In genomic region chr10:81178927-81179326, GRCm38 (mm10) we compare ENCODE assay signal across 13 mouse cellular contexts. TPM values are rescaled to one million over a fixed set of nuclear protein-coding genes. Genes with fewer than 3 reads are reported as not detected.
A peak's percentile ranks its signal among the peaks of the same experiment; 100 is the strongest.
DNase-seq lines count a peak whose midpoint lies in the region; ATAC-seq and TF ChIP-seq lines count a peak whose summit lies in the region.
"Had no signal": no experiment of that assay in that cellular context is flagged by ENCODE, and none has a peak within 500 bp of the region (broad histone marks: within the 10 kb centered on the region; RNA-seq: fewer than 3 reads in every experiment).

No protein-coding gene starts in this region.

- no peak for DNase-seq in forebrain, embryonic 10.5 days (ENCODE audit: extremely low spot score, low spot score)
- DNase-seq in kidney, adult 2 months = no peak
- DNase-seq in ES-E14 (ENCODE audit: low read depth, low spot score) = no peak
- DNase-seq in limb, embryonic 14.5 days (ENCODE audit: low spot score) = no peak
- no peak for DNase-seq in ovary, postnatal 36 days (ENCODE audit: low spot score)
- no peak for DNase-seq in right cerebral cortex, postnatal 10 days (ENCODE audit: low spot score in 2 of 2)
- DNase-seq: B cell, adult 2 months; gastrocnemius, postnatal 10 days; right cerebral cortex, adult 18-20 months had no signal

- H3K4me3 ChIP-seq in forebrain, embryonic 10.5 days = peak overlapping the region; percentile 98
- H3K4me3 ChIP-seq in forebrain, embryonic 15.5 days = no peak overlapping the region
- H3K4me3 ChIP-seq in kidney, embryonic 15.5 days (replicated peaks) = 0 out of 2 replicates have a peak overlapping the region, but pooled peaks have one; percentile 7
- H3K4me3 ChIP-seq in kidney, adult 2 months (ENCODE audit: insufficient read depth, low read depth, low read length) = no peak overlapping the region
- peak overlapping the region; percentile 93 to 97; a peak in 3 of 4 replicates for H3K4me3 ChIP-seq in ES-E14 (ENCODE audit: insufficient read depth in 1 of 2, low read depth in 1 of 2, low read length in 2 of 2, poor library complexity in 1 of 2, severe bottlenecking in 1 of 2)
- H3K4me3 ChIP-seq in limb, embryonic 14.5 days (replicated peaks; ENCODE audit: low read length) = no peak overlapping the region

- peaks cover 84% of the 10 kb centered on the region for H3K4me1 ChIP-seq in forebrain, embryonic 10.5 days
- peaks cover 62% of the 10 kb centered on the region for H3K4me1 ChIP-seq in forebrain, embryonic 15.5 days
- peaks cover 74% of the 10 kb centered on the region for H3K4me1 ChIP-seq in kidney, embryonic 15.5 days
- peaks cover 14% of the 10 kb centered on the region; the same call in 1 of the 2 replicates for H3K4me1 ChIP-seq in kidney, adult 2 months (ENCODE audit: control insufficient read depth, insufficient read depth, low read length)
- H3K4me1 ChIP-seq in ES-E14 (ENCODE audit: control insufficient read depth in 2 of 2, insufficient read depth in 2 of 2, low read length in 2 of 2, poor library complexity in 1 of 2) = peaks cover 0 to 13% of the 10 kb centered on the region in 2 experiments; a peak in 3 of 4 replicates
- peaks cover 30% of the 10 kb centered on the region for H3K4me1 ChIP-seq in limb, embryonic 14.5 days (ENCODE audit: control insufficient read depth, insufficient read depth, low read length)

- 94% methylated on average over 11 of the region's 11 CpGs for WGBS in forebrain, embryonic 10.5 days
- WGBS in forebrain, embryonic 15.5 days = 95% methylated on average over 11 of the region's 11 CpGs
- WGBS in kidney, embryonic 15.5 days = 89% methylated on average over 11 of the region's 11 CpGs
- 89% methylated on average over 11 of the region's 11 CpGs for WGBS in kidney, adult 2 months
- WGBS in limb, embryonic 14.5 days = 89% methylated on average over 11 of the region's 11 CpGs

- no peak for TF ChIP-seq POLR2A in kidney, adult 2 months (IDR thresholded peaks at IDR 0.05; ENCODE audit: low read depth, low read length)
- TF ChIP-seq POLR2A in limb, embryonic 14.5 days (IDR thresholded peaks at IDR 0.05; ENCODE audit: borderline replicate concordance, extremely low read depth, insufficient read depth, insufficient read length) = no peak

- no peak for ATAC-seq in forebrain, embryonic 15.5 days (replicated peaks)
- no peak for ATAC-seq in kidney, embryonic 15.5 days (replicated peaks; ENCODE audit: low FRiP score)
- ATAC-seq in limb, embryonic 14.5 days (ENCODE audit: low FRiP score, low read depth) = no peak

- peaks cover 58% of the 10 kb centered on the region for H3K36me3 ChIP-seq in forebrain, embryonic 10.5 days (replicated peaks)
- H3K36me3 ChIP-seq in forebrain, embryonic 15.5 days = peaks cover 51% of the 10 kb centered on the region
- peaks cover 56% of the 10 kb centered on the region for H3K36me3 ChIP-seq in kidney, embryonic 15.5 days
- H3K36me3 ChIP-seq in kidney, adult 2 months (ENCODE audit: control insufficient read depth, insufficient read depth, low read length) = peaks cover 16% of the 10 kb centered on the region
- H3K36me3 ChIP-seq in ES-E14 (ENCODE audit: control insufficient read depth, insufficient read depth, low read length, poor library complexity, severe bottlenecking) = peaks cover 54% of the 10 kb centered on the region
- peaks cover 56% of the 10 kb centered on the region for H3K36me3 ChIP-seq in limb, embryonic 14.5 days (ENCODE audit: control insufficient read depth, insufficient read depth, low read length)

- H3K4me2 ChIP-seq in forebrain, embryonic 15.5 days (replicated peaks) = no peak overlapping the region
- H3K4me2 ChIP-seq in kidney, embryonic 15.5 days = peak overlapping the region; percentile 83; the same call in 1 of the 2 replicates
- no peak overlapping the region for H3K4me2 ChIP-seq in limb, embryonic 14.5 days (replicated peaks; ENCODE audit: low read depth, low read length, severe bottlenecking)

- in situ Hi-C loops in ES-E14 (cut with MboI; ENCODE audit: low sequenced_read_pairs in 2 of 2, unreplicated experiment in 2 of 2) = no loop called here

- no peak for TF ChIP-seq CTCF in kidney, adult 2 months (conservative IDR thresholded peaks at IDR 0.05; ENCODE audit: insufficient read depth, insufficient read length, low read depth, low read length)

- H3K9me3 ChIP-seq in forebrain, embryonic 10.5 days = no peaks in the 10 kb centered on the region
- H3K9me3 ChIP-seq in forebrain, embryonic 15.5 days = no peaks in the 10 kb centered on the region
- H3K9me3 ChIP-seq in kidney, embryonic 15.5 days (replicated peaks) = no peaks in the 10 kb centered on the region
- H3K9me3 ChIP-seq in ES-E14 (ENCODE audit: control insufficient read depth, insufficient read depth, low read depth, low read length) = no peaks in the 10 kb centered on the region
- H3K9me3 ChIP-seq in limb, embryonic 14.5 days (ENCODE audit: control insufficient read depth, low read length) = no peaks in the 10 kb centered on the region

- no peak overlapping the region for H3K27ac ChIP-seq in forebrain, embryonic 10.5 days
- H3K27ac ChIP-seq in forebrain, embryonic 15.5 days (replicated peaks) = no peak overlapping the region
- H3K27ac ChIP-seq in kidney, embryonic 15.5 days = no peak overlapping the region
- no peak overlapping the region for H3K27ac ChIP-seq in kidney, adult 2 months (ENCODE audit: insufficient read depth, low read depth, low read length)
- H3K27ac ChIP-seq in ES-E14 (ENCODE audit: insufficient read depth, low read depth, low read length, poor library complexity, severe bottlenecking) = no peak overlapping the region
- no peak overlapping the region for H3K27ac ChIP-seq in limb, embryonic 14.5 days (replicated peaks; ENCODE audit: low read depth, low read length)
- H3K27ac ChIP-seq: layer of hippocampus, adult 2 months had no signal

- H3K27me3 ChIP-seq in forebrain, embryonic 10.5 days (ENCODE audit: poor library complexity, severe bottlenecking) = no peaks in the 10 kb centered on the region
- no peaks in the 10 kb centered on the region for H3K27me3 ChIP-seq in forebrain, embryonic 15.5 days
- no peaks in the 10 kb centered on the region for H3K27me3 ChIP-seq in kidney, embryonic 15.5 days
- H3K27me3 ChIP-seq in kidney, adult 2 months (replicated peaks; ENCODE audit: control insufficient read depth, insufficient read depth, low read length) = no peaks in the 10 kb centered on the region
- no peaks in the 10 kb centered on the region for H3K27me3 ChIP-seq in limb, embryonic 14.5 days (ENCODE audit: control insufficient read depth, insufficient read depth, low read length)

- H3K9ac ChIP-seq in forebrain, embryonic 15.5 days (replicated peaks) = no peak overlapping the region
- H3K9ac ChIP-seq in kidney, embryonic 15.5 days = peak overlapping the region; percentile 7; the same call in 1 of the 2 replicates
- H3K9ac ChIP-seq in ES-E14 (ENCODE audit: insufficient read depth, low read depth, low read length, poor library complexity, severe bottlenecking) = peak overlapping the region; percentile 99
- H3K9ac ChIP-seq in limb, embryonic 14.5 days (ENCODE audit: low read depth, low read length, severe bottlenecking) = 0 out of 2 replicates have a peak overlapping the region, but pooled peaks have one; percentile 5

RNA-seq across cellular contexts. Expression of gene Eef2, which starts 2.5 kb away (rescaled TPM):
- 596 and 599 TPM in 2 replicates for polyA plus RNA-seq in forebrain, embryonic 10.5 days (2016; fragmentation: Nextera tagmentation; extraction: Ambion mirVana)
- 633 and 637 TPM in 2 replicates for polyA plus RNA-seq in forebrain, embryonic 15.5 days (2015; fragmentation: Nextera tagmentation; extraction: Ambion mirVana)
- 563 and 597 TPM in 2 replicates for polyA plus RNA-seq in kidney, embryonic 15.5 days (2015; fragmentation: Nextera tagmentation; extraction: Ambion mirVana)
- polyA plus RNA-seq in kidney, adult 2 months (2012; rRNA removed) = 1,330 and 1,454 TPM in 2 replicates
- 2,093 and 2,486 TPM in 2 replicates for total RNA-seq in ES-E14 (2012; rRNA removed)
- polyA plus RNA-seq in limb, embryonic 14.5 days (2012; rRNA removed) = 1,329 and 1,559 TPM in 2 replicates
- 544 and 581 TPM in 2 replicates for polyA plus RNA-seq in limb, embryonic 14.5 days (2014; fragmentation: Nextera tagmentation; extraction: Ambion mirVana)

RNA-seq across cellular contexts. Expression of gene Dapk3, which starts 3.9 kb away (rescaled TPM):
- polyA plus RNA-seq in forebrain, embryonic 10.5 days (2016; fragmentation: Nextera tagmentation; extraction: Ambion mirVana) = 41.6 and 44.9 TPM in 2 replicates
- 56.8 and 61.3 TPM in 2 replicates for polyA plus RNA-seq in forebrain, embryonic 15.5 days (2015; fragmentation: Nextera tagmentation; extraction: Ambion mirVana)
- polyA plus RNA-seq in kidney, embryonic 15.5 days (2015; fragmentation: Nextera tagmentation; extraction: Ambion mirVana) = 41.0 and 47.9 TPM in 2 replicates
- polyA plus RNA-seq in kidney, adult 2 months (2012; rRNA removed) = 52.9 and 54.0 TPM in 2 replicates
- total RNA-seq in ES-E14 (2012; rRNA removed) = 65.1 and 66.4 TPM in 2 replicates
- polyA plus RNA-seq in limb, embryonic 14.5 days (2012; rRNA removed) = 73.0 and 81.8 TPM in 2 replicates
- 57.7 and 60.9 TPM in 2 replicates for polyA plus RNA-seq in limb, embryonic 14.5 days (2014; fragmentation: Nextera tagmentation; extraction: Ambion mirVana)

RNA-seq across cellular contexts. Expression of gene 4930442H23Rik, which starts 4.7 kb away (rescaled TPM):
- polyA plus RNA-seq in forebrain, embryonic 10.5 days (2016; fragmentation: Nextera tagmentation; extraction: Ambion mirVana) = not detected in 2 replicates
- 0.14 and 0.19 TPM in 2 replicates for polyA plus RNA-seq in forebrain, embryonic 15.5 days (2015; fragmentation: Nextera tagmentation; extraction: Ambion mirVana)
- not detected in 2 replicates for polyA plus RNA-seq in kidney, embryonic 15.5 days (2015; fragmentation: Nextera tagmentation; extraction: Ambion mirVana)
- not detected in 2 replicates for polyA plus RNA-seq in kidney, adult 2 months (2012; rRNA removed)
- total RNA-seq in ES-E14 (2012; rRNA removed) = 0.54 and 0.79 TPM in 2 replicates
- polyA plus RNA-seq in limb, embryonic 14.5 days (2012; rRNA removed) = not detected in 2 replicates
- polyA plus RNA-seq in limb, embryonic 14.5 days (2014; fragmentation: Nextera tagmentation; extraction: Ambion mirVana) = not detected in 2 replicates
- total RNA-seq: gastrocnemius, postnatal 10 days; layer of hippocampus, adult 2 months had no signal
- polyA plus RNA-seq: liver, embryonic 16.5 days had no signal

RNA-seq across cellular contexts. Expression of gene Pias4, which starts 11.2 kb away (rescaled TPM):
- polyA plus RNA-seq in forebrain, embryonic 10.5 days (2016; fragmentation: Nextera tagmentation; extraction: Ambion mirVana) = 56.2 and 58.7 TPM in 2 replicates
- polyA plus RNA-seq in forebrain, embryonic 15.5 days (2015; fragmentation: Nextera tagmentation; extraction: Ambion mirVana) = 54.9 and 57.8 TPM in 2 replicates
- 48.6 and 51.2 TPM in 2 replicates for polyA plus RNA-seq in kidney, embryonic 15.5 days (2015; fragmentation: Nextera tagmentation; extraction: Ambion mirVana)
- 34.6 and 36.8 TPM in 2 replicates for polyA plus RNA-seq in kidney, adult 2 months (2012; rRNA removed)
- total RNA-seq in ES-E14 (2012; rRNA removed) = 37.8 and 50.7 TPM in 2 replicates
- 35.1 and 49.4 TPM in 2 replicates for polyA plus RNA-seq in limb, embryonic 14.5 days (2012; rRNA removed)
- 40.4 and 44.2 TPM in 2 replicates for polyA plus RNA-seq in limb, embryonic 14.5 days (2014; fragmentation: Nextera tagmentation; extraction: Ambion mirVana)

RNA-seq across cellular contexts. Expression of gene Nmrk2, which starts 22.9 kb away (rescaled TPM):
- polyA plus RNA-seq in forebrain, embryonic 10.5 days (2016; fragmentation: Nextera tagmentation; extraction: Ambion mirVana) = not detected in 2 replicates
- 0.11 TPM in 1 of 2 replicates, not detected in the other for polyA plus RNA-seq in forebrain, embryonic 15.5 days (2015; fragmentation: Nextera tagmentation; extraction: Ambion mirVana)
- 0.18 TPM in 1 of 2 replicates, not detected in the other for polyA plus RNA-seq in kidney, embryonic 15.5 days (2015; fragmentation: Nextera tagmentation; extraction: Ambion mirVana)
- 0.97 TPM in 1 of 2 replicates, not detected in the other for polyA plus RNA-seq in kidney, adult 2 months (2012; rRNA removed)
- not detected in 2 replicates for total RNA-seq in ES-E14 (2012; rRNA removed)
- polyA plus RNA-seq in limb, embryonic 14.5 days (2012; rRNA removed) = 0.31 and 0.43 TPM in 2 replicates
- polyA plus RNA-seq in limb, embryonic 14.5 days (2014; fragmentation: Nextera tagmentation; extraction: Ambion mirVana) = 0.64 and 0.87 TPM in 2 replicates

Comparison
In these comparisons a context has a peak if more than half of its experiments do, and no peak if none do; other contexts are left out.
1. H3K4me3 ChIP-seq: peak in forebrain, embryonic 10.5 days (single experiment), kidney, embryonic 15.5 days (single experiment) and ES-E14 (2 of 2); none in forebrain, embryonic 15.5 days (single experiment), kidney, adult 2 months (single experiment) and limb, embryonic 14.5 days (single experiment).